In the genomic region with DNA sequence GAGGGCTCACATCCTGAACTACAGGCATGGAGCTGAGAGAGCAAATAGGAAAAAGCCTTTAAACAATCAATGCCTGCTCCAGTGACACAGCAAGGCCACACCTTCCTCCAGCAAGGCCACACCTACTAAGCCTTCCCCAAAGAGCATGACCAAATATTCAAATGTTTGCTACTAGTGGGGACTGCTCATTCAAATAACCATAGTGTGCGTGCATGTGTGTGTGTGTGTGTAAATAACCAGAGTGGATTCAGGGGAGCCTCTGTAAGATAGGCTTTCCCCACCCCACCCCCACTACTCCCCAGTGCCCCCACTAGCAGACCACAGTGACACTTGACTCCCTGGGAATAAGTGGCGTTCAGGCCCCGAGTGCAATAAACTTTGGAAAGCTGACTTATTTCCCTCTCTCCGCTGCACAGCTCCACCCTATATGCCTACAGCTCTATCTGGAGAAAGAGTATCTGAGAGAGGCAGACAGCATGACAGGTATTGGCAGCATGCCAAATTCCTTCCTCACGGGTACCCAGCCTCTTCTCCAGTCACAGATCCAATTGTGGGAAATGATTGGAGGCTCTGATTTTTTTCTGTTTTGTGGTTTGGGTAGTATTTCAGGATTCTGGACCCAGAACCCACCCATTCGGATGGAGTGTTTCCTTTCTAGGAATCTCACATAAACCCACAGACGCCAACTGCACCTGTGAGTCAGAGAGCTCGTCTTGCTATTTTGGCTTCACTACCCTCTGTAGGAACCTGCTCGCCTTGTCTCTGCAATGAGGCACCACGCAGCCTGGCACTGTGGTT, we compare ENCODE assay signal across 9 mouse cellular contexts. TPM values are rescaled to one million over a fixed set of nuclear protein-coding genes. Genes with fewer than 3 reads are reported as not detected.
DNase-seq lines count a peak whose midpoint lies in the region; ATAC-seq lines count a peak whose summit lies in the region.
"Had no signal": no experiment of that assay in that cellular context is flagged by ENCODE, and none has a peak within 500 bp of the region (broad histone marks: within the 10 kb centered on the region; RNA-seq: fewer than 3 reads in every experiment).

No protein-coding gene starts in this region.

- H3K4me2 ChIP-seq in forebrain, embryonic 14.5 days (ENCODE audit: low read length), result no peak overlapping the region
- no peak overlapping the region for H3K4me2 ChIP-seq in forebrain, embryonic 15.5 days (replicated peaks)
- no peak overlapping the region for H3K4me2 ChIP-seq in intestine, embryonic 14.5 days (ENCODE audit: low read length)
- no peak overlapping the region for H3K4me2 ChIP-seq in limb, embryonic 15.5 days

- WGBS in forebrain, embryonic 14.5 days, result 50% methylated on average over 10 of the region's 10 CpGs
- 48% methylated on average over 10 of the region's 10 CpGs for WGBS in forebrain, embryonic 15.5 days
- 37% methylated on average over 10 of the region's 10 CpGs for WGBS in intestine, embryonic 14.5 days
- 25% methylated on average over 10 of the region's 10 CpGs for WGBS in limb, embryonic 15.5 days

- no peaks in the 10 kb centered on the region for H3K9me3 ChIP-seq in forebrain, embryonic 14.5 days (replicated peaks; ENCODE audit: control insufficient read depth, low read length)
- no peaks in the 10 kb centered on the region for H3K9me3 ChIP-seq in forebrain, embryonic 15.5 days
- H3K9me3 ChIP-seq in intestine, embryonic 14.5 days (ENCODE audit: control insufficient read depth, low read length), result no peaks in the 10 kb centered on the region
- H3K9me3 ChIP-seq in limb, embryonic 15.5 days, result no peaks in the 10 kb centered on the region

- H3K27ac ChIP-seq in forebrain, embryonic 14.5 days (ENCODE audit: low read depth, low read length), result no peak overlapping the region
- no peak overlapping the region for H3K27ac ChIP-seq in forebrain, embryonic 15.5 days (replicated peaks)
- no peak overlapping the region for H3K27ac ChIP-seq in intestine, embryonic 14.5 days (ENCODE audit: low read depth)
- H3K27ac ChIP-seq in limb, embryonic 15.5 days, result peak overlapping the region; percentile 35; the same call in 1 of the 2 replicates
- H3K27ac ChIP-seq: macrophage had no signal

- no peaks in the 10 kb centered on the region for H3K27me3 ChIP-seq in forebrain, embryonic 14.5 days (replicated peaks; ENCODE audit: control insufficient read depth, insufficient read depth, low read length)
- H3K27me3 ChIP-seq in forebrain, embryonic 15.5 days, result no peaks in the 10 kb centered on the region
- H3K27me3 ChIP-seq in intestine, embryonic 14.5 days (replicated peaks; ENCODE audit: control insufficient read depth, insufficient read depth, low read length), result no peaks in the 10 kb centered on the region
- no peaks in the 10 kb centered on the region for H3K27me3 ChIP-seq in limb, embryonic 15.5 days

- no peak overlapping the region for H3K9ac ChIP-seq in forebrain, embryonic 14.5 days (ENCODE audit: low read length)
- no peak overlapping the region for H3K9ac ChIP-seq in forebrain, embryonic 15.5 days (replicated peaks)
- no peak overlapping the region for H3K9ac ChIP-seq in intestine, embryonic 14.5 days (ENCODE audit: low read length)
- H3K9ac ChIP-seq in limb, embryonic 15.5 days, result no peak overlapping the region

- no peaks in the 10 kb centered on the region for H3K4me1 ChIP-seq in forebrain, embryonic 14.5 days (ENCODE audit: control insufficient read depth, insufficient read depth, low read length)
- peaks cover 8% of the 10 kb centered on the region; the same call in 1 of the 2 replicates for H3K4me1 ChIP-seq in forebrain, embryonic 15.5 days
- H3K4me1 ChIP-seq in intestine, embryonic 14.5 days (replicated peaks; ENCODE audit: control insufficient read depth, insufficient read depth, low read length), result peaks cover 10% of the 10 kb centered on the region; the same call in 1 of the 2 replicates
- H3K4me1 ChIP-seq in limb, embryonic 15.5 days, result peaks cover 10% of the 10 kb centered on the region

- DNase-seq in forebrain, embryonic 14.5 days (ENCODE audit: low spot score), result peak; percentile 75
- DNase-seq in spleen, postnatal 36 days (ENCODE audit: low spot score in 2 of 2), result peak; percentile 53
- no peak for DNase-seq in spleen, postnatal 10 days (ENCODE audit: low spot score in 2 of 2)
- peak; percentile 63 for DNase-seq in intestine, embryonic 14.5 days (ENCODE audit: low spot score)
- DNase-seq in cerebellum, adult 9-11 months, result no peak

- no peak for ATAC-seq in forebrain, embryonic 14.5 days
- ATAC-seq in forebrain, embryonic 15.5 days (replicated peaks), result no peak; the same call in 1 of the 2 replicates
- peak; percentile 74 for ATAC-seq in intestine, embryonic 14.5 days (replicated peaks; ENCODE audit: low FRiP score, low TSS enrichment, low read depth)
- ATAC-seq in limb, embryonic 15.5 days (ENCODE audit: insufficient number of reproducible peaks, low FRiP score, low TSS enrichment, low read depth), result peak; percentile 67
- no peak for ATAC-seq in granulocyte monocyte progenitor cell, adult 5-6 weeks (replicated peaks; ENCODE audit: poor library complexity, severe bottlenecking)

- no peak overlapping the region for H3K4me3 ChIP-seq in forebrain, embryonic 14.5 days (ENCODE audit: low read depth, low read length)
- no peak overlapping the region for H3K4me3 ChIP-seq in forebrain, embryonic 15.5 days
- H3K4me3 ChIP-seq in intestine, embryonic 14.5 days (ENCODE audit: low read depth, low read length), result no peak overlapping the region
- no peak overlapping the region for H3K4me3 ChIP-seq in limb, embryonic 15.5 days

- no peaks in the 10 kb centered on the region for H3K36me3 ChIP-seq in forebrain, embryonic 14.5 days (ENCODE audit: control insufficient read depth, insufficient read depth, low read length)
- no peaks in the 10 kb centered on the region for H3K36me3 ChIP-seq in forebrain, embryonic 15.5 days
- H3K36me3 ChIP-seq in intestine, embryonic 14.5 days (ENCODE audit: control insufficient read depth, insufficient read depth, low read length), result no peaks in the 10 kb centered on the region
- H3K36me3 ChIP-seq in limb, embryonic 15.5 days, result no peaks in the 10 kb centered on the region

RNA-seq across cellular contexts. Expression of a gene that starts 25.0 kb away (rescaled TPM):
- polyA plus RNA-seq in forebrain, embryonic 14.5 days (2014; fragmentation: Nextera tagmentation; extraction: Ambion mirVana), result 17.2 and 18.4 TPM in 2 replicates
- 13.4 and 14.7 TPM in 2 replicates for polyA plus RNA-seq in forebrain, embryonic 15.5 days (2015; fragmentation: Nextera tagmentation; extraction: Ambion mirVana)
- 18.1 and 22.8 TPM in 2 replicates for polyA plus RNA-seq in intestine, embryonic 14.5 days (2014; fragmentation: Nextera tagmentation; extraction: Ambion mirVana)
- polyA plus RNA-seq in limb, embryonic 15.5 days (2015; fragmentation: Nextera tagmentation; extraction: Ambion mirVana), result 42.3 and 52.6 TPM in 2 replicates
- 332 and 404 TPM in 2 replicates for total RNA-seq in granulocyte monocyte progenitor cell, adult 5-6 weeks (2014; fragmentation: Nextera tagmentation)
- 209 and 277 TPM in 2 replicates for total RNA-seq in granulocyte monocyte progenitor cell, adult 5-6 weeks (2017)

RNA-seq across cellular contexts. Expression of a gene that starts 34.0 kb away (rescaled TPM):
- polyA plus RNA-seq in forebrain, embryonic 14.5 days (2014; fragmentation: Nextera tagmentation; extraction: Ambion mirVana), result 46.8 and 67.8 TPM in 2 replicates
- 49.2 and 60.4 TPM in 2 replicates for polyA plus RNA-seq in forebrain, embryonic 15.5 days (2015; fragmentation: Nextera tagmentation; extraction: Ambion mirVana)
- 21.1 and 23.0 TPM in 2 replicates for polyA plus RNA-seq in intestine, embryonic 14.5 days (2014; fragmentation: Nextera tagmentation; extraction: Ambion mirVana)
- polyA plus RNA-seq in limb, embryonic 15.5 days (2015; fragmentation: Nextera tagmentation; extraction: Ambion mirVana), result 13.1 and 19.0 TPM in 2 replicates
- not detected in 2 replicates for total RNA-seq in granulocyte monocyte progenitor cell, adult 5-6 weeks (2014; fragmentation: Nextera tagmentation)
- not detected in 2 replicates for total RNA-seq in granulocyte monocyte progenitor cell, adult 5-6 weeks (2017)
- polyA plus RNA-seq: macrophage had no signal

RNA-seq across cellular contexts. Expression of a gene that starts 39.7 kb away (rescaled TPM):
- 9.4 and 12.3 TPM in 2 replicates for polyA plus RNA-seq in forebrain, embryonic 14.5 days (2014; fragmentation: Nextera tagmentation; extraction: Ambion mirVana)
- 8.2 and 14.7 TPM in 2 replicates for polyA plus RNA-seq in forebrain, embryonic 15.5 days (2015; fragmentation: Nextera tagmentation; extraction: Ambion mirVana)
- 71.8 and 74.1 TPM in 2 replicates for polyA plus RNA-seq in intestine, embryonic 14.5 days (2014; fragmentation: Nextera tagmentation; extraction: Ambion mirVana)
- polyA plus RNA-seq in limb, embryonic 15.5 days (2015; fragmentation: Nextera tagmentation; extraction: Ambion mirVana), result 107 and 155 TPM in 2 replicates
- total RNA-seq in granulocyte monocyte progenitor cell, adult 5-6 weeks (2014; fragmentation: Nextera tagmentation), result not detected in 2 replicates
- not detected in 2 replicates for total RNA-seq in granulocyte monocyte progenitor cell, adult 5-6 weeks (2017)
- polyA plus RNA-seq: macrophage had no signal

RNA-seq across cellular contexts. Expression of a gene that starts 41.8 kb away (rescaled TPM):
- 0.08 and 0.15 TPM in 2 replicates for polyA plus RNA-seq in forebrain, embryonic 14.5 days (2014; fragmentation: Nextera tagmentation; extraction: Ambion mirVana)
- 0.20 and 0.26 TPM in 2 replicates for polyA plus RNA-seq in forebrain, embryonic 15.5 days (2015; fragmentation: Nextera tagmentation; extraction: Ambion mirVana)
- polyA plus RNA-seq in intestine, embryonic 14.5 days (2014; fragmentation: Nextera tagmentation; extraction: Ambion mirVana), result 1.2 and 2.4 TPM in 2 replicates
- polyA plus RNA-seq in limb, embryonic 15.5 days (2015; fragmentation: Nextera tagmentation; extraction: Ambion mirVana), result 0.58 and 0.88 TPM in 2 replicates
- total RNA-seq in granulocyte monocyte progenitor cell, adult 5-6 weeks (2014; fragmentation: Nextera tagmentation), result not detected in 2 replicates
- not detected in 2 replicates for total RNA-seq in granulocyte monocyte progenitor cell, adult 5-6 weeks (2017)

RNA-seq across cellular contexts. Expression of a gene that starts 43.7 kb away (rescaled TPM):
- 0.20 and 0.35 TPM in 2 replicates for polyA plus RNA-seq in forebrain, embryonic 14.5 days (2014; fragmentation: Nextera tagmentation; extraction: Ambion mirVana)
- 0.34 and 0.62 TPM in 2 replicates for polyA plus RNA-seq in forebrain, embryonic 15.5 days (2015; fragmentation: Nextera tagmentation; extraction: Ambion mirVana)
- polyA plus RNA-seq in intestine, embryonic 14.5 days (2014; fragmentation: Nextera tagmentation; extraction: Ambion mirVana), result 7.1 and 9.4 TPM in 2 replicates
- polyA plus RNA-seq in limb, embryonic 15.5 days (2015; fragmentation: Nextera tagmentation; extraction: Ambion mirVana), result 2.4 and 2.7 TPM in 2 replicates
- total RNA-seq in granulocyte monocyte progenitor cell, adult 5-6 weeks (2014; fragmentation: Nextera tagmentation), result not detected in 2 replicates
- not detected in 2 replicates for total RNA-seq in granulocyte monocyte progenitor cell, adult 5-6 weeks (2017)

Comparison
In these comparisons a context has a peak if more than half of its experiments do, and no peak if none do; other contexts are left out.
1. DNase-seq: peak in forebrain, embryonic 14.5 days (single experiment), spleen, postnatal 36 days (2 of 2) and intestine, embryonic 14.5 days (single experiment); none in spleen, postnatal 10 days (0 of 2) and cerebellum, adult 9-11 months (single experiment).
2. ATAC-seq: peak in intestine, embryonic 14.5 days (single experiment) and limb, embryonic 15.5 days (single experiment); none in forebrain, embryonic 14.5 days (single experiment), forebrain, embryonic 15.5 days (single experiment) and granulocyte monocyte progenitor cell, adult 5-6 weeks (single experiment).